Mouse (Mus musculus) thymus, postnatal 4 days (tissue): ENCODE measurements at regions not wholly inside any gene's neighbourhood (a gene's known extent, or its start where the extent isn't known, plus 50 kb on each side); places are given as distances from the start of the nearest gene placed in this dataset.

Source experiments
- DNase-seq: peaks from one replicate; pipeline ENCODE4 v3.0.0; 2021

- peak; percentile 13 for DNase-seq
These were observed 68.9 kb downstream of the Tbx3 start for GRCm38 (mm10) chr5:119739386-119739785.

GRCm38 (mm10) chr5:119741116-119741515 lies 70.6 kb downstream of the Tbx3 start:
- peak; percentile 57 for DNase-seq

GRCm38 (mm10) chr5:119743733-119744132 lies 73.3 kb downstream of the Tbx3 start:
- DNase-seq, result no peak

GRCm38 (mm10) chr5:119747038-119747437 lies 76.6 kb downstream of the Tbx3 start:
- DNase-seq, result peak; percentile 15

- DNase-seq, result no peak
These were observed 78.2 kb downstream of the Tbx3 start for GRCm38 (mm10) chr5:119748667-119749066.

- DNase-seq, result no peak
These were observed 78.7 kb downstream of the Tbx3 start for GRCm38 (mm10) chr5:119749153-119749552.

GRCm38 (mm10) chr5:119755782-119756181 lies 76.7 kb upstream of the Tbx5 start:
- no peak for DNase-seq

- no peak for DNase-seq
These were observed 73.6 kb upstream of the Tbx5 start for GRCm38 (mm10) chr5:119758880-119759279.

GRCm38 (mm10) chr5:119762102-119762501 lies 70.4 kb upstream of the Tbx5 start:
- DNase-seq, result peak; percentile 25

- no peak for DNase-seq
These were observed 69.1 kb upstream of the Tbx5 start for GRCm38 (mm10) chr5:119763337-119763736.

GRCm38 (mm10) chr5:119766372-119766771 lies 66.1 kb upstream of the Tbx5 start:
- no peak for DNase-seq

- DNase-seq, result no peak
These were observed 61.5 kb upstream of the Tbx5 start for GRCm38 (mm10) chr5:119770951-119771350.

GRCm38 (mm10) chr5:119776106-119776887 lies 56.2 kb upstream of the Tbx5 start:
- DNase-seq, result no peak

- no peak for DNase-seq
These were observed 54.6 kb upstream of the Tbx5 start for GRCm38 (mm10) chr5:119777836-119778235.

GRCm38 (mm10) chr5:119781375-119781774 lies 51.1 kb upstream of the Tbx5 start:
- DNase-seq, result no peak
